8 mouse cellular contexts compared by ENCODE assay signal in the genomic region with DNA sequence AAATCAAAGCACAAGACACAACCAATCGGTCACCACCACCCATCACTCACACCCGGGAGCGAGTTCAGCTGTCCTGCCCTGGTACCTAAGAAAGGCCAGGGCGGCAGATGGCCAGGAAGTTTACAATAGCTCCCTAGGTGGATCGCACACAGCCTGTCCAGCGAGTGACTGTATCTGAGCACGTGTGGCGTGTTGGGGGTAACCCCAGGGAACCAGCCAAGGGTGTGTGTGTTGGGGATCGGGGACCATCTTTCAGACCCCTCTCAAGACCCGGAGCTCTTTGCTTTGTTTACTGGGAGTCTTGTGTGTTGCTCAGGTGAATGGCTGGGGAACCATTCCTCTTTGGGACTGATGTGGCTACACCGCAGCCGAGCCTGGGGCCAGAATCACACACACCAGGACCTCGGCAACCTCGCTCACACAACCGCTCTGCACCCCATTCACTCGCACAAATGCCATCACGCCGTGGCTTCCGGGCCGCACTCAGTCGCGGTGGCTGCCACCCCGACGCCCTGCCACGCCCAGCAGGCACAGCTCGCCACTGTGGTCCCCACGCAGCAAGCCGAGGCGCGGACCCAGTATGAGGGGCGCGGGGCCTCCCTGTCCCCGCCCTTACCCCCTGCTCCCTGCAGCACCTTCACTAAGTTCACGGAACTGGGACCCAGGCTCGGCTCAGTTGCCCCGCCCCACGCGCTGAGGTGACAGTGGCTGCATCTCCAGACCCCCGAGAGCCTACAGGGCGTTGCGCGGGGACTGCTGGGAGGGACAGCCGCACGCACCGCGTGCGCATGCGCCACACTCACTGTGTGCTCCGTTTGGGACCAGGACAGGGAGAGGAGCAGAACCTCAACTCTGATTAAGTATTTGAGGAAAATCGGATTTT. TPM values are rescaled to one million over a fixed set of nuclear protein-coding genes. Genes with fewer than 3 reads are reported as not detected.
DNase-seq lines count a peak whose midpoint lies in the region; ATAC-seq lines count a peak whose summit lies in the region.

A gene (minus strand): TSS at position 755 of the 883 bp plus-strand sequence.

- ATAC-seq in erythroid progenitor cell, adult 5-6 weeks (replicated peaks; ENCODE audit: low FRiP score, poor library complexity, severe bottlenecking), result peak; percentile 90
- ATAC-seq in heart, embryonic 13.5 days (ENCODE audit: extremely low read depth, insufficient number of reproducible peaks, low FRiP score, low TSS enrichment), result peak; percentile 82
- ATAC-seq in liver, embryonic 16.5 days (ENCODE audit: low read depth), result peak; percentile 94
- ATAC-seq in neural tube, embryonic 13.5 days (ENCODE audit: low read depth), result peak; percentile 92

- no peaks in the 10 kb centered on the region for H3K9me3 ChIP-seq in heart, embryonic 13.5 days
- no peaks in the 10 kb centered on the region for H3K9me3 ChIP-seq in liver, embryonic 16.5 days (replicated peaks; ENCODE audit: control insufficient read depth, low read length)
- H3K9me3 ChIP-seq in neural tube, embryonic 13.5 days, result no peaks in the 10 kb centered on the region

- peak within 1 kb of the TSS; percentile 88 for H3K9ac ChIP-seq in heart, embryonic 13.5 days
- H3K9ac ChIP-seq in liver, embryonic 16.5 days (ENCODE audit: low read depth, low read length), result peak within 1 kb of the TSS; percentile 78
- H3K9ac ChIP-seq in neural tube, embryonic 13.5 days, result peak within 1 kb of the TSS; percentile 87

- no peaks in the 10 kb centered on the region for H3K27me3 ChIP-seq in heart, embryonic 13.5 days (replicated peaks)
- no peaks in the 10 kb centered on the region for H3K27me3 ChIP-seq in liver, embryonic 16.5 days (ENCODE audit: control insufficient read depth, insufficient read depth, low read depth, low read length)
- H3K27me3 ChIP-seq in neural tube, embryonic 13.5 days, result no peaks in the 10 kb centered on the region

- peaks cover 26% of the 10 kb centered on the region for H3K36me3 ChIP-seq in heart, embryonic 13.5 days
- H3K36me3 ChIP-seq in liver, embryonic 16.5 days (ENCODE audit: control insufficient read depth, insufficient read depth), result no peaks in the 10 kb centered on the region
- H3K36me3 ChIP-seq in neural tube, embryonic 13.5 days, result peaks cover 50% of the 10 kb centered on the region

- no peak within 1 kb of the TSS for H3K27ac ChIP-seq in brown adipose tissue, adult 24 weeks (replicated peaks; ENCODE audit: low read depth, low read length)
- peak within 1 kb of the TSS; percentile 67 for H3K27ac ChIP-seq in heart, embryonic 13.5 days (replicated peaks)
- peak within 1 kb of the TSS; percentile 39; the same call in 1 of the 2 replicates for H3K27ac ChIP-seq in liver, embryonic 16.5 days (ENCODE audit: low read length)
- peak within 1 kb of the TSS; percentile 90 for H3K27ac ChIP-seq in neural tube, embryonic 13.5 days (replicated peaks)

- WGBS in heart, embryonic 13.5 days, result under 1% methylated on average over 50 of the region's 50 CpGs
- under 1% methylated on average over 50 of the region's 50 CpGs for WGBS in liver, embryonic 16.5 days (ENCODE audit: insufficient replicate concordance)
- WGBS in neural tube, embryonic 13.5 days, result under 1% methylated on average over 50 of the region's 50 CpGs

- DNase-seq in CD8-positive naive resting alpha-beta T cell, adult 2 months (ENCODE audit: low read depth in 2 of 2, low spot score in 2 of 2), result peak; percentile 62 to 76
- DNase-seq in kidney, postnatal 10 days, result peak; percentile 88
- peak; percentile 76 for DNase-seq in telencephalon, adult 2 months (ENCODE audit: low read depth, low spot score)

- H3K4me2 ChIP-seq in heart, embryonic 13.5 days, result peak within 1 kb of the TSS; percentile 89
- H3K4me2 ChIP-seq in liver, embryonic 16.5 days (ENCODE audit: low read depth, low read length), result peak within 1 kb of the TSS; percentile 98
- H3K4me2 ChIP-seq in neural tube, embryonic 13.5 days, result peak within 1 kb of the TSS; percentile 95

- H3K4me3 ChIP-seq in brown adipose tissue, adult 24 weeks (ENCODE audit: insufficient read depth, low read depth, low read length), result peak within 1 kb of the TSS; percentile 96
- H3K4me3 ChIP-seq in heart, embryonic 13.5 days, result peak within 1 kb of the TSS; percentile 81
- peak within 1 kb of the TSS; percentile 82 for H3K4me3 ChIP-seq in liver, embryonic 16.5 days (ENCODE audit: low read depth, low read length)
- H3K4me3 ChIP-seq in neural tube, embryonic 13.5 days, result peak within 1 kb of the TSS; percentile 80

- peaks cover 3% of the 10 kb centered on the region; the same call in 1 of the 2 replicates for H3K4me1 ChIP-seq in brown adipose tissue, adult 24 weeks (ENCODE audit: control insufficient read depth, insufficient read depth, insufficient read length, low read length)
- H3K4me1 ChIP-seq in heart, embryonic 13.5 days, result peaks cover 5% of the 10 kb centered on the region; the same call in 1 of the 2 replicates
- peaks cover 7% of the 10 kb centered on the region for H3K4me1 ChIP-seq in liver, embryonic 16.5 days (ENCODE audit: control insufficient read depth, low read depth, low read length)
- H3K4me1 ChIP-seq in neural tube, embryonic 13.5 days (replicated peaks), result peaks cover 14% of the 10 kb centered on the region; the same call in 1 of the 2 replicates

RNA-seq across cellular contexts. Expression of the gene that starts here (rescaled TPM):
- polyA plus RNA-seq in brown adipose tissue, adult 24 weeks (2012; ENCODE audit: insufficient read depth, insufficient read length, missing spikeins), result 1.8 and 2.1 TPM in 2 replicates
- total RNA-seq in erythroid progenitor cell, adult 5-6 weeks (2015; ENCODE audit: low replicate concordance), result 0.84 and 4.0 TPM in 2 replicates
- total RNA-seq in erythroid progenitor cell, adult 5-6 weeks (2017; ENCODE audit: low replicate concordance), result 0.64 and 2.4 TPM in 2 replicates
- polyA plus RNA-seq in heart, embryonic 13.5 days (2015; fragmentation: Nextera tagmentation; extraction: Ambion mirVana), result 4.2 and 4.6 TPM in 2 replicates
- polyA plus RNA-seq in liver, embryonic 16.5 days (2015; fragmentation: Nextera tagmentation; extraction: Ambion mirVana), result 1.2 TPM in 2 replicates
- polyA plus RNA-seq in neural tube, embryonic 13.5 days (2015; fragmentation: Nextera tagmentation; extraction: Ambion mirVana), result 12.0 and 14.2 TPM in 2 replicates
